Mouse (Mus musculus) cerebellum, adult 18-20 months (tissue): ENCODE data around the gene Prrt4.
A peak's percentile ranks its signal among the peaks of the same experiment; 100 is the strongest.
"Not testable (repeated sequence)": the region's sequence is repeated elsewhere in the genome, so short reads cannot be mapped to it uniquely, and the experiment has no call there.

Experiments used
- DNase-seq, 2 experiments: peaks; one replicate each; pipeline ENCODE4 v3.0.0; 2021

Prrt4 gene

GRCm38 (mm10) chr6:29178888-29179658 lies at the start of gene Prrt4:
Prrt4 (minus strand) TSS chr6:29179584.
- DNase-seq: peak; percentile 62 to 71

DNA sequence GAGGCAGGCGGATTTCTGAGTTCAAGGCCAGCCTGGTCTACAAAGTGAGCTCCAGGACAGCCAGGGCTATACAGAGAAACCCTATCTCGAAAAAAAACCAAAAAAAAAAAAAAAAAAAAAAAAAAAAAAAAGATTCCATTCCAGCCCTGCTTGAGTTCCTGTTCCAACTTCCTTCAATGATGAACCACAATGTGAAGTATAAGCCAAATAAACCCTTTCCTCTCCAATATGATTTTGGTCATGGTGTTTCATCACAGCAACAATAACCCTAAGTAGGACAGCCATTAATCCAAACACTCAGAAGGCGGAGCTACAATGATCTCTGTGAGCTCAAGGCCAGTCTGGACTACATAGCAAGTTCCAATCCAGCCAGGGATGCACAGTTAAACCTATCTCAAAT lies 38.3 kb upstream of the Prrt4 start:
- not testable (repeated sequence) for DNase-seq

GRCm38 (mm10) chr6:29215881-29216501 lies 36.6 kb upstream of the Prrt4 start, which contains the start of gene Impdh1:
Impdh1 (minus strand) TSS chr6:29216364.
- DNase-seq: peak; percentile 59 to 66

- no peak for DNase-seq
Measured at GRCm38 (mm10) chr6:29215181-29215580, 35.8 kb upstream of the Prrt4 start.

DNA sequence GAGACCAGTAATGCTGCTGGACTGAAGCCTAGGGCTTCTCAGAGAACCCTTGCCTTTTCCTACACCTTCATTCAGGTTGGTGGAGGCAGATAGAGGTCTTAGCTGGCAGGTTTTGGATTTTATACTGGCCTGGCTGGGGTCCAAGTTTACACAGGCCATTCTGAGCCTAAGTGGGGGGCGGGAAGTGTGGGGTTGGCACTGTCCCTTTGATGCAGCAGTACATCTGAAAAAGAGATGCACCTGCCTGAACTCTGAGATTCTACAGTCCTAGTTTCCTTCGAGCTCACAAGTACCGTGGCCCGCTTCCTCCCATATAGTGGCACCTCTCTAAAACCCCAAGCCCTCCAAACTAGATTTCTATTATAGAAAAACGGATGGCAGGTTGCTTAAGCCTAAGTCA lies 35.4 kb upstream of the Prrt4 start:
- DNase-seq: no peak

DNA sequence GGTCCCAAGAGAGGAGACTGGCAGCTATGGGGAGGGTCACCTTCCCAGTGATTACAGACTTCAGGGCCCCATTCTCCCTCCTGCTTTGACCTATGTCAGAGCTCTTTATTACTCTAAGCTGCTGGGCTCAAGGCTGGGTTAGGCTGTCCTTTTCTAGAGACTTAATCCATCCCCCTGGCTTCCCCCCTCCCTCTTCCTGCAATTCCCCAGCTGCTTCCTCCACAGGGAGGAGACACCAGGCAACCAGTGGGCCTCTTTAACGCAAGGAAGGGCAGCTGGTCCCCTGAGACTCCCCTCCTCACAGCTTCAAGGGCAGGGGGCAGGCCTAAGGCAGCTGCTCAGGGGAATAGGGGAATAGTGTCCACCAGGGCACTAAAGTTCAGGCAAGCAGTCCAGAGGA lies 34.9 kb upstream of the Prrt4 start:
- DNase-seq: no peak

DNA sequence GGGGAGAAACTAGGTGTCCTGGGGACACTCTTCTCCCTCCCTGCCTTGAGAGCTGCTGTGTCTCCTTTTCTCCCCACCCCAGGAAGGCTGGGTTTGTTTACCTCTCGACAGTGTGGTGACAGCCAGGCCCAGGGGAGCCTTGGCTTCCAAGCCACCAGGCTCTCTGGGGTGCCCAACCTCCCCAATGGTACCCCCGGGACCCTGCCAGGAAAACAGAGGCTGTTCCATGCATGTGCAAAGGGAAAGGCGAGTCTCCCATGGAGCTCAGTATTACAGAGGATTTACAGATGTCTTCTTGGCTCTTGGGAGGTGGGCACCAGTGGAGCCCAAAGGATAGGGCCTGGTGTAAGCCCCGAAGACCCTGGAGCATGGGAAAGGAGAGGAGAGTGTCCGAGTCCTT lies 34.1 kb upstream of the Prrt4 start:
- DNase-seq: no peak

DNA sequence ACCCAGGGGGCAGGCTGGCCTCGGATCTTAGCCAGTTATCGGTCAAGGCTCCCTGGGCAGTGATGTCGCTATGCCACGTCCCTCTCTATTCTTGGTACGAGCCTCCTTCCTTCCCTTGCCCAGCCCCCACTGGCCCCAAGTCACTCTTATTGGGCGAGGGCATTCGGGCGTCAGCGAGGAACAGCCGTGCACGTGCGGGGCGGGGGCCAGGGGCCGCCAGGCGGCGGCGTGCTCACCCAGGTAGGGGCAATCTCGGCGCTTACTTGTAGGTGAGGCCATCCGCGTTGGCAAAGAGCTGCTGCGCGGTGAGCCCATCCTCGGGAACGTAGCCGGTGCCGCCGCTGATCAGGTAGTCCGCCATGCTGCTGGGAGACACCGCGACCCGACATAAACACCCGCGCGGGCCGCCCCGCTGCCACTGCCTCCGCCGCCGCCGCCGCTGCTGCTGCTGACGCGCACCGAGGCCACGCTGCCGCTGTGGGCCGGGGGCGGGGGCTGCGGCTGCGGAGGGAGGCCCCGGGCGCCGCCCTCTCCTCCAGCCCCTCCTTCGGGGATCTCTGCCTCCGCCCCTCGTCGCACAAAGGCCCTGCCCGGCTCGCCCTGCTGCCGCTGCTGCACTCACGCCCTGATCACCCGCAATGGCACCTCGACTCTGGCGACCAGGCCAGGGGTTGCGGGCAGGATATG lies 32.6 kb upstream of the Prrt4 start:
- DNase-seq: peak; percentile 79 to 82

GRCm38 (mm10) chr6:29211146-29211545 lies 31.8 kb upstream of the Prrt4 start:
- peak; percentile 73 to 80 for DNase-seq

- no peak for DNase-seq
Measured at GRCm38 (mm10) chr6:29210231-29210936, 31.0 kb upstream of the Prrt4 start.

GRCm38 (mm10) chr6:29208178-29208577 lies 28.8 kb upstream of the Prrt4 start:
- DNase-seq: no peak

- no peak for DNase-seq
Measured at GRCm38 (mm10) chr6:29207017-29207416, 27.6 kb upstream of the Prrt4 start.

DNA sequence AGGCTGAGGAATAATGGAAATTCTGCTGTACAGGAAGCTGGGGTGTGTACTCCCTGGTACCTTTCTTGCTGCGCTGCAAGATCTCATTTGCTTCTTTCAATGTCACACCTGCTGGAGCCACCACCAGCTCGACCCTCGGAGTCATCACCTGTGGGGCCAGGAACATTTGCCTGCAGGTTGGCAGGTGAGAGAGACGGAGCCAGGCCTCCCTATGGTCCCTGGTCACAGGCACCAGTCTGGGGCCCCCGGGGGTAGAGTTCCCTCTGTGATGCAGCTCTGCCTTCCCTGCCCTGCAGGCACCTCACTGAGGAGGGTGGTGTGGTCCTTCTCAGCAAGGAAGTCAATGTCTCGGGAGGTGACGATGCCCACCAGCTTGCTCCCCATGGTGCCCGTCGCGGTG lies 26.6 kb upstream of the Prrt4 start:
- no peak for DNase-seq

DNA sequence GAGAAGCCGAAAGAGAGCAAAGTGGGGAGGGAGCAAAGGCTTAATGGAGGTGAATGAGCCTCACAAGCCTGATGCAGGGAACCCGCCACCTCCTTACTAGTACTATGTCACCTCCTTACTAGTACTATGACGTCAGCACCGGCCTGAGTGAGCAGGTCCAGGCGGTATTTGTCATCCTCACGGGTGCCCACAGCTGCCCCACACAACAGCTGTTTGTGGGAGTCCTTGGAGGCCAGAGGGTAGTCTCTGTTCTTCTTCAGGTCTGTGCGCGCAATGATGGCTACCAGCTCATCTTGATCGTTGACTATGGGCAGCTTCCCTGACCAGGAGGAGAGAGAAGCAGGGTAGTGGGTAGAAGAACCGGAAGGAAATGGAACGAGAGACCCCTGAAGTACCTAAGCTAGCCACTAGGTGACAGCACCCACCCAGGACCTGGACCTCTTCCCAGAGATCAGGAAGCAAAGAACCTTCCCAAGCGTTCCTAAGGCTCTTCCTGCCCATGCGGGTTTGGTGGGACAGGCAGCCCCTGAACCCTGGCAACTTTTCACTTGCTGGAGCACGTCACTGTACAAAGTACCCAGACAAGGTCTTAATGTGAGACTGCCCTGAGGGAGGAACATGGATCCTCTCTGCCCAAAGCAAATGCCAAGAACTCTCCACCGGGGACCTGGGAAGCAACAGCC lies 25.7 kb upstream of the Prrt4 start:
- DNase-seq: no peak

DNA sequence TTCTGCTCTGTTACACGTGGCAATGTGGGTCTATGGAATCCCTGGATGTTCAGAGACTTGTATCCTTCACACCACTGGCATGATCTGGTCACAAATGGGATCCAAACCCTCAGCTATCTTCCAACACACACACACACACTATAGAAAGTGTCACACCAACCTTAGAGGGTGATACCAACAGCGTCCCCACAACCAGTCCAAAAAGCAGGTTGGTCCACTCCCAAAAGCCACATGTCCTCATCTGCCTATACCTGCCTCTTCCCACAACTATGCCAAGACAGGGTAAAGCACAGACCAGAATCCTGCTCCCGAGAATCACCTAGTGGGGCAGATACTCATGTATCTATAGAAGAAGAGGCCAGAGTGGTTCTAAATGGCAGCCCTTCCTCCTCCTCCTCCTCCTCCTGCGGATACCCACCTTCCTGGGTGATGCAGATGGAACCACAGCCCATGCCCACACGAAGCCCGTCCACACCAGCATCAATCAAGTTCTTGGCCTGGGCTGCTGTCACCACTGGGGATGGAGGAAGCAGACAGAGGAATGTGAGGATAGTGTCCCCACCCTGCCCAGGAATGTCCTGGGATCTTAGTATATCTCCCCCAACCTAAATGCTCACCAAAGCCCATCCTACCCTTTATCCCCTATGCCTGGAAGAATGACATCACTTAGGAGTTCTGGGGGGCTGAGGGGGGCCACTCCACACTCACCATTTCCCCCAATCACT lies 24.6 kb upstream of the Prrt4 start:
- DNase-seq: no peak

GRCm38 (mm10) chr6:29203096-29203495 lies 23.7 kb upstream of the Prrt4 start:
- no peak for DNase-seq

DNA sequence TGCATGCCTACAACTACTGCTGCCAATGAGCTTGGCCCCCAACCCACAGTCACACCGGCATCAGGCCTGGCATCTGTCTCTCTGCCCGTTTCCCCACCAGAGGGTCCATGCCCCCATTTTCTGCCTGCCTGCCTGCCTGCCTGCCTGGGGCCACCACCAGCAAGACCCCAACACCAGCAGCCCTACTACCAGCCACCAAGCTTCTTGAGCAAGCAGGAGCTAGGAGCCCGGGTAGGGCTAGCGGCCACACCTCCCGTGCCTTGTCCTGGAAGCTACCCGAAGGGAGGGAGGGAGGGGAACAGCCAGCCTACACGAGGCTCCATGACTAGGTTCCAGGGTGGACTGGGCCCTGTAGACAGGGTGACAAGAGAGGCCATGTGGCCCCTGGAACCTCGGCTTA lies 22.6 kb upstream of the Prrt4 start:
- no peak for DNase-seq

- DNase-seq: no peak
Measured at GRCm38 (mm10) chr6:29201341-29201740, 22.0 kb upstream of the Prrt4 start.

DNA sequence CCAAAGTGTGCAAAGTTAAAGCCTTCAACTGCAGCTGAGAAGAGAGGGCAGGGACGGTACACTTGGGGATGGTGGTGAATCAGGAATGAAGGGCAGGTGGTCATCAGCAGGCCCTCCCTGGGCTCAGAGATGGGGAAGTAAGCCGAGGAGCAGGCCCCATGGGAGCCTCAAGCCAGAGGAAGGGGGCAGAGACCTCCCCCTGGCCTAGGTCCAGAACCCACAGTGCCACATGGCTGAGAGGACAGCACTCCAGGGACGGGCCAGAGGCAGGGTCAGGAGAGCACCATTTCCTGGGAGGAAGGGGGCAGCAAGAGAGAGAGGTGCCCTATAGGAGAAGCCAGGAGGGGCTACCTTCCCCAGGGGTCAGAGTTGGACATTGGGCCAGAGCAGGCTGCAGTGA lies 21.1 kb upstream of the Prrt4 start:
- DNase-seq: peak in 1 of 2 experiments; percentile 3

GRCm38 (mm10) chr6:29199223-29199855 lies 20.0 kb upstream of the Prrt4 start:
- DNase-seq: peak in 1 of 2 experiments; percentile 3
